Mouse (Mus musculus) limb, embryonic 14.5 days (tissue): ENCODE data around the gene Col6a1. TPM values are rescaled to one million over a fixed set of nuclear protein-coding genes. Genes with fewer than 3 reads are reported as not detected.

Source experiments
- ATAC-seq: fragments of 200-750 bp; cut with Nextera tagmentation; 2 replicates; pipeline ENCODE4 v1.8.0; 2017; ENCODE audit warnings: low read depth, moderate number of reproducible peaks, moderate TSS enrichment; ENCODE audit not compliant: low FRiP score
- DNase-seq: peaks from one replicate; pipeline ENCODE4 v3.0.0-alpha.2; 2015; ENCODE audit warnings: low spot score
- H3K27ac ChIP-seq: fragments of 300-500 bp; sonication (generic); replicated peaks from 2 replicates; pipeline ENCODE4 v1.5.1; 2014; ENCODE audit warnings: low read depth, mild to moderate bottlenecking, low read length, moderate library complexity, mixed read lengths
- H3K27me3 ChIP-seq: fragments of 300-500 bp; sonication (generic); 2 replicates; pipeline ENCODE4 v1.6.1; 2014; ENCODE audit warnings: low read length, mixed read lengths; ENCODE audit not compliant: control insufficient read depth, insufficient read depth
- H3K36me3 ChIP-seq: fragments of 300-500 bp; sonication (generic); 2 replicates; pipeline ENCODE4 v1.6.1; 2014; ENCODE audit warnings: mild to moderate bottlenecking, low read length, moderate library complexity, mixed read lengths; ENCODE audit not compliant: control insufficient read depth, insufficient read depth
- H3K4me1 ChIP-seq: fragments of 300-500 bp; sonication (generic); 2 replicates; pipeline ENCODE4 v1.6.1; 2014; ENCODE audit warnings: antibody characterized with exemption, low read length, mixed read lengths; ENCODE audit not compliant: control insufficient read depth, insufficient read depth
- H3K4me2 ChIP-seq: fragments of 300-500 bp; sonication (generic); replicated peaks from 2 replicates; pipeline ENCODE4 v1.6.1; 2014; ENCODE audit warnings: low read depth, mild to moderate bottlenecking, low read length, moderate library complexity; ENCODE audit not compliant: severe bottlenecking
- H3K4me3 ChIP-seq: fragments of 300-500 bp; sonication (generic); replicated peaks from 2 replicates; pipeline ENCODE4 v1.5.1; 2014; ENCODE audit warnings: low read length
- H3K9ac ChIP-seq: fragments of 300-500 bp; sonication (generic); 2 replicates; pipeline ENCODE4 v1.6.1; 2014; ENCODE audit warnings: mild to moderate bottlenecking, low read depth, low read length, moderate library complexity; ENCODE audit not compliant: severe bottlenecking
- H3K9me3 ChIP-seq: fragments of 300-500 bp; sonication (generic); 2 replicates; pipeline ENCODE4 v1.6.1; 2016; ENCODE audit warnings: low read length; ENCODE audit not compliant: control insufficient read depth
- POLR2A ChIP-seq: fragments of 200-500 bp; IDR thresholded peaks from 2 replicates; pipeline ENCODE4 v1.8.0; 2012; ENCODE audit warnings: inconsistent platforms, mild to moderate bottlenecking, moderate library complexity, borderline replicate concordance; ENCODE audit not compliant: insufficient read depth, insufficient read length; ENCODE audit errors: extremely low read depth
- WGBS: fragments of 180-500 bp; shearing (Covaris S2); extraction: QIAGEN DNeasy Blood & Tissue Kit; methylation state at CpG from one replicate; pipeline ENCODE4 v1.1.7; 2014; 5-methylcytosine and 5-hydroxymethylcytosine counted together
- polyA plus RNA-seq, 2 experiments: library from polyadenylated mRNA; depleted of rRNA in 1 of 2; stranded (reverse) in 1 of 2; unstranded in 1 of 2; fragments of >200 nt; fragmentation: Nextera tagmentation in 1 of 2; extraction: Ambion mirVana in 1 of 2; gene quantifications; 2 replicates each; pipeline versions ENCODE4 v1.2.1 to v1.2.3; 2012 to 2014

Col6a1 gene
- polyA plus RNA-seq (2012; rRNA removed) (444 and 445 TPM in 2 replicates), polyA plus RNA-seq (2014; fragmentation: Nextera tagmentation; extraction: Ambion mirVana) (287 and 330 TPM in 2 replicates)

DNA sequence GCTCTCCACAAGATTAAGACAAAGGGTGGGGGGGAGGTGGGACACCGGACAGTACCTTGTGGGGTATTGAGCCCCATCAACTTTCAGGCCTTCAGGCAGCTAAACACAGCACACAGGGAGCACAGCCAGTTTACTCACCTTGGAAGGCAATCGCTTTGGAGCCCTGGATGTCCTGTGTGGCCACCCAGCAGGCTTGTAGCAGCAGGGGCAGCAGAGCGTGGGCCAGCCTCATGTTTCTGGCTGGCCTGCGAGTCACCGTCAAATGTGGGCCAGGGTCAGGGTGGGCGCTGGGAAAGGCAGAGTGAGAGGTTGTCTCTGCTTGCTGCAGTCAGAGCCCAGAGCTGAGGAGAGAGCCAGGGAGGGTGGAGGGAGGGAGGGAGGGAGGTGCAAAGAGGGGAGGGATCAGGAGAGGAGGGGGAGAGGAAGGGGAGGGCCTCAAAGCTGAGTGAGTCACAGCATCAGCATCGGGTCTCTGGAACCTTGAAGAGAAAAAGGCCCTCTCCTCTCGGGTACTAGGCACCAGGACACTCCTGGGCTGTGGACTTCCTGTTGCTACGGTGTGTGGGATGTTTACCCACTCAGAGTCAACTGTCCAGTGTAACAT, at the start of gene Col6a1:
Gene Col6a1, minus strand, starts transcription at position 487 of the 604 bp plus-strand sequence.
- peaks cover 51% of the 10 kb centered on the region for H3K4me1 ChIP-seq
- H3K4me3 ChIP-seq: peak within 1 kb of the TSS; percentile 49
- TF ChIP-seq POLR2A: no peak
- H3K36me3 ChIP-seq: peaks cover 25% of the 10 kb centered on the region
- no peaks in the 10 kb centered on the region for H3K9me3 ChIP-seq
- DNase-seq (peak; percentile 79), ATAC-seq (peak; percentile 77)
- no peaks in the 10 kb centered on the region for H3K27me3 ChIP-seq
- H3K9ac ChIP-seq: peak within 1 kb of the TSS; percentile 69
- H3K4me2 ChIP-seq: peak within 1 kb of the TSS; percentile 79
- H3K27ac ChIP-seq: peak within 1 kb of the TSS; percentile 75
- WGBS: 21% methylated on average over 9 of the region's 9 CpGs

- Histone ChIP-seq H3K9me3 (no peaks in the 10 kb centered on the region), H3K27me3 (no peaks in the 10 kb centered on the region), H3K4me2 (no peak overlapping the region), H3K9ac (no peak overlapping the region), H3K4me3 (no peak overlapping the region), H3K4me1 (no peaks in the 10 kb centered on the region), H3K27ac (no peak overlapping the region), H3K36me3 (no peaks in the 10 kb centered on the region; the same call in 1 of the 2 replicates)
- DNase-seq (no peak), ATAC-seq (no peak)
- WGBS: 89% methylated on average over 3 of the region's 3 CpGs
- TF ChIP-seq POLR2A: no peak
Measured at GRCm38 (mm10) chr10:76771624-76772023, 45.7 kb upstream of the Col6a1 start.

DNA sequence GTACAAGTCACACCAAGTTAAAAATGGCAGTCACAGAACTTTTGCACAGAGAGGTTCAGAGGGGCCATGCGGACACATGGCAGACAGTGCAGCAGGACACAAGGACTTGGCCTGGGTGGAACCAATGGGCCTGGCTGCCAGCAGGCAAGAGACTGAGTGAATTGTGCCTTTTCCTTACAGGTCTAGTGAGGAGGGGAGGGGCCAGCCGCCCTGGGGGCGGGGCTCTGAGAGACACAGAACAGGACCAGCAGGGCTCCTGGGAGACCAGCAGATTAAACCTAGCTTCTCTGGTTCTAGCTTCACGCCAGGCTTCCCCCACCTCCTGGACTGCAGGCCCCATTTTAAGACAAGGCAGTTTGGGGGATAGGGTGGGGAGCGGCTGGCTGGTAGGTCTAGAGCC, 45.1 kb upstream of the Col6a1 start:
- 57% methylated on average over 5 of the region's 5 CpGs for WGBS
- ATAC-seq (no peak), DNase-seq (no peak)
- Histone ChIP-seq H3K9ac (no peak overlapping the region), H3K4me3 (no peak overlapping the region), H3K27ac (no peak overlapping the region), H3K9me3 (no peaks in the 10 kb centered on the region), H3K4me1 (no peaks in the 10 kb centered on the region), H3K36me3 (no peaks in the 10 kb centered on the region; the same call in 1 of the 2 replicates), H3K27me3 (no peaks in the 10 kb centered on the region), H3K4me2 (no peak overlapping the region)
- no peak for TF ChIP-seq POLR2A

DNA sequence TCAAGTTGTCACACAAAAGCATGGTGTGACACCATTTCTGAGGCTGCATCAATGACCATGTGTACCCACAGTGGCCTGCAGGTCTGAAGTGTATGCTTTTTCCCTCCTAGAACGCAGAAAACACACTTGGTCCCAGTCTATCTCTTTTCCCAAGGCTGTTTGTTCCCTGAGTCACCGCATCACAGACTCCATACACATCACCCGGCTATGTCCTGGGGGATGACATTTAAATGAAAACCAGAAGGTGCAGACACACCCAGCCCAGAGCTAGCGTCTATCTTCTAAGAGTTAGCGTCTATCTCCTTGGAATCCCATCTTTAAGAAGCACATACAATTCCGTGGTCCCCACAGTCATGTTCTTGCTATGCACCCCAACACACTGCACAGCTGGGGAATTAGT, 43.6 kb upstream of the Col6a1 start:
- H3K27me3 ChIP-seq: no peaks in the 10 kb centered on the region
- no peak overlapping the region for H3K27ac ChIP-seq
- no peaks in the 10 kb centered on the region for H3K4me1 ChIP-seq
- no peak overlapping the region for H3K9ac ChIP-seq
- ATAC-seq (no peak), DNase-seq (no peak)
- H3K4me3 ChIP-seq: no peak overlapping the region
- H3K36me3 ChIP-seq: peaks cover 6% of the 10 kb centered on the region; the same call in 1 of the 2 replicates
- 76% methylated on average over 6 of the region's 6 CpGs for WGBS
- no peak for TF ChIP-seq POLR2A
- H3K9me3 ChIP-seq: no peaks in the 10 kb centered on the region
- H3K4me2 ChIP-seq: no peak overlapping the region

DNA sequence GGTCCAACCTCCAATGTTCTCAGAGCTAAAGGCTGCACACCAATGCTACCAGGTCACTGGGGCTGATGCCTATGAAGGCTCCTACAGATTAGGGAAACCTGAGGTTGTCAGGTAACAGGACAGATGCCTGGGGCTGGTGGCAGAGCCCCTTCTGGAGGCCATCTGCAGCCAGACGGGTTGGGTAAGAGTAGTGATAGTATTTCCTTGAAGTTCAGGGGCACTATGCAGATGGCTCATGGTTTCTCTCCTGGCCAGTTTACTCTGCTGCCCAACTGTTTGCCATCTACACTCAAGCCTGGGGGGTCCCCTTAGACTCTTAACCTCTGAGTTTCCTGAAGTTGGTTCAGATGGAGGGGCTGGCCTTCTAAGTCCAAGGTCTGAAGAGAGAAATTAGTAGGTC, 40.2 kb upstream of the Col6a1 start:
- Histone ChIP-seq H3K9ac (no peak overlapping the region), H3K4me1 (no peaks in the 10 kb centered on the region), H3K4me2 (no peak overlapping the region), H3K36me3 (peaks cover 6% of the 10 kb centered on the region; the same call in 1 of the 2 replicates), H3K27ac (no peak overlapping the region), H3K4me3 (no peak overlapping the region), H3K27me3 (no peaks in the 10 kb centered on the region), H3K9me3 (no peaks in the 10 kb centered on the region)
- TF ChIP-seq POLR2A: no peak
- 79% methylated on average over 1 of the region's 1 CpGs for WGBS
- DNase-seq (no peak), ATAC-seq (no peak)

DNA sequence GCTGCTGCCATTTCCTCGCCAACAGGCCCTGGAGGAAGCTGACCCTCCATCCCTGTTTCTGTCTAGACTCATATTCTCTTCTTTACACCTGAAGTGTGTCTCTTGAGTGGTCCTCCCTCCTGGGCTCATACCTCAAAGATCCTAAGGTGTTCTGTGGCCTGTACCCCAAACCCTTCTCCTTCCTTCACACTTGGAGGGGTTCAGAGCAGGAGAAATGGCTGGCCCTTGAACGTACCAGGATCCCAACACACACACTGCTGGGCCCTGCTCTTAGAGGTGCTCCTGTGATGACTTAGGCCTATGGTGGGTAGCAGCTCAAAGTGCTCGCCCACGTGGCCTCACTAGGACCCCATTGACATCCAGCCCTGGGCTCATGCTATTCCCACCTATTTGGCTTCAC, 39.0 kb upstream of the Col6a1 start:
- DNase-seq: no peak
- H3K27ac ChIP-seq: no peak overlapping the region
- TF ChIP-seq POLR2A: no peak

More for the DNA sequence above, 39.0 kb upstream of the Col6a1 start:
- H3K4me1 ChIP-seq: no peaks in the 10 kb centered on the region
- peaks cover 6% of the 10 kb centered on the region; the same call in 1 of the 2 replicates for H3K36me3 ChIP-seq
- no peak overlapping the region for H3K4me3 ChIP-seq
- no peak overlapping the region for H3K9ac ChIP-seq
- H3K4me2 ChIP-seq: no peak overlapping the region
- H3K27me3 ChIP-seq: no peaks in the 10 kb centered on the region
- H3K9me3 ChIP-seq: no peaks in the 10 kb centered on the region
- WGBS: 89% methylated on average over 4 of the region's 4 CpGs
- no peak for ATAC-seq
